Mouse (Mus musculus) cerebellum, adult 2 months (tissue): ENCODE measurements at regions not wholly inside any gene's neighbourhood (a gene's known extent, or its start where the extent isn't known, plus 50 kb on each side); places are given as distances from the start of the nearest gene placed in this dataset.
"Not testable (repeated sequence)": the region's sequence is repeated elsewhere in the genome, so short reads cannot be mapped to it uniquely, and the experiment has no call there.

Source experiments
- DNase-seq, 2 experiments: peaks; one replicate each; pipeline ENCODE4 v3.0.0; 2021
- H3K27ac ChIP-seq: fragments of 200-500 bp; 2 replicates; pipeline ENCODE4 v1.5.1; 2012; ENCODE audit warnings: low read length, control low read depth, inconsistent platforms; ENCODE audit not compliant: insufficient read depth
- H3K27me3 ChIP-seq: fragments of 200-500 bp; 2 replicates; pipeline ENCODE4 v1.6.1; 2012; ENCODE audit warnings: inconsistent platforms, mild to moderate bottlenecking, low read length, moderate library complexity; ENCODE audit not compliant: control insufficient read depth, insufficient read depth
- H3K4me1 ChIP-seq: fragments of 200-500 bp; 2 replicates; pipeline ENCODE4 v1.6.1; 2011; ENCODE audit warnings: low read length; ENCODE audit not compliant: control insufficient read depth, insufficient read depth
- H3K4me3 ChIP-seq: fragments of 200-500 bp; replicated peaks from 2 replicates; pipeline ENCODE3; 2011; ENCODE audit warnings: mild to moderate bottlenecking, low read depth, low read length, control low read depth; ENCODE audit not compliant: insufficient read depth
- CTCF ChIP-seq: fragments of 200-500 bp; IDR thresholded peaks from 2 replicates; pipeline ENCODE4 v1.5.1; 2011; ENCODE audit warnings: low read depth, mild to moderate bottlenecking, control low read depth, low read length, moderate library complexity, borderline replicate concordance; ENCODE audit not compliant: insufficient read depth
- POLR2A ChIP-seq: fragments of 200-500 bp; IDR thresholded peaks from 2 replicates; pipeline ENCODE4 v1.6.1; 2011; ENCODE audit warnings: low read length, control low read depth, borderline replicate concordance; ENCODE audit not compliant: insufficient read depth
- WGBS: fragments of 180-500 bp; shearing (Covaris S2); methylation state at CpG from one replicate; pipeline ENCODE4 v1.1.7; 2018; 5-methylcytosine and 5-hydroxymethylcytosine counted together

- DNase-seq, H3K27ac ChIP-seq, H3K27me3 ChIP-seq, H3K4me1 ChIP-seq, H3K4me3 ChIP-seq: not testable (repeated sequence)
Observed at GRCm38 (mm10) chr12:18606126-18606525, 91.8 kb downstream of the 5730507C01Rik start.

GRCm38 (mm10) chr12:18609835-18610234 lies 95.5 kb downstream of the 5730507C01Rik start:
- Histone ChIP-seq H3K4me1 (no peaks in the 10 kb centered on the region), H3K27me3 (no peaks in the 10 kb centered on the region), H3K27ac (no peak overlapping the region), H3K4me3 (no peak overlapping the region)
- WGBS = 4% methylated on average over 36 of the region's 38 CpGs
- TF ChIP-seq CTCF (no peak), POLR2A (no peak)
- DNase-seq = peak in 1 of 2 experiments; percentile 1

GRCm38 (mm10) chr12:18610581-18610980 lies 96.3 kb downstream of the 5730507C01Rik start:
- not testable (repeated sequence) for H3K4me1 ChIP-seq, H3K27ac ChIP-seq, DNase-seq, H3K4me3 ChIP-seq, H3K27me3 ChIP-seq
- 4% methylated on average over 24 of the region's 24 CpGs for WGBS
